Mouse (Mus musculus): ENCODE data around the gene Uqcrc1.
A peak's percentile ranks its signal among the peaks of the same experiment; 100 is the strongest.

Uqcrc1 gene

GRCm38 (mm10) chr9:108983209-108983608, 46.8 kb downstream of the Uqcrc1 start:
- DNase-seq (ENCODE audit: inconsistent age in 2 of 2, low spot score in 1 of 2): no peak

- DNase-seq (ENCODE audit: inconsistent age in 2 of 2, low spot score in 1 of 2): no peak
Measured at GRCm38 (mm10) chr9:108985710-108986109, 49.3 kb downstream of the Uqcrc1 start, which contains the start of gene Ucn2. Gene Ucn2, plus strand, starts transcription at chr9:108986010.

GRCm38 (mm10) chr9:108987704-108988350, 51.4 kb downstream of the Uqcrc1 start:
- peak; percentile 51 to 60 for DNase-seq (ENCODE audit: inconsistent age in 2 of 2, low spot score in 1 of 2)

GRCm38 (mm10) chr9:108989802-108990461, 53.5 kb downstream of the Uqcrc1 start:
- peak in 1 of 2 experiments; percentile 54 for DNase-seq (ENCODE audit: inconsistent age in 2 of 2, low spot score in 1 of 2)

- peak; percentile 40 to 48 for DNase-seq (ENCODE audit: inconsistent age in 2 of 2, low spot score in 1 of 2)
Measured at GRCm38 (mm10) chr9:108990462-108990820, 54.0 kb downstream of the Uqcrc1 start.

GRCm38 (mm10) chr9:108991428-108992084, 55.1 kb downstream of the Uqcrc1 start, which contains the start of gene Pfkfb4:
Gene Pfkfb4, plus strand, starts transcription at chr9:108991778.
- peak; percentile 98 to 99 for DNase-seq (ENCODE audit: inconsistent age in 2 of 2, low spot score in 1 of 2)

GRCm38 (mm10) chr9:108992085-108992469, 55.6 kb downstream of the Uqcrc1 start:
- DNase-seq (ENCODE audit: inconsistent age in 2 of 2, low spot score in 1 of 2): no peak

- peak in 1 of 2 experiments; percentile 46 for DNase-seq (ENCODE audit: inconsistent age in 2 of 2, low spot score in 1 of 2)
Measured at GRCm38 (mm10) chr9:108992620-108993361, 56.4 kb downstream of the Uqcrc1 start.

- DNase-seq (ENCODE audit: inconsistent age in 2 of 2, low spot score in 1 of 2): no peak
Measured at GRCm38 (mm10) chr9:108996411-108996810, 60.0 kb downstream of the Uqcrc1 start.

GRCm38 (mm10) chr9:108998287-108999166, 62.1 kb downstream of the Uqcrc1 start:
- peak in 1 of 2 experiments; percentile 41 for DNase-seq (ENCODE audit: inconsistent age in 2 of 2, low spot score in 1 of 2)

GRCm38 (mm10) chr9:108999167-108999526, 62.7 kb downstream of the Uqcrc1 start:
- no peak for DNase-seq (ENCODE audit: inconsistent age in 2 of 2, low spot score in 1 of 2)
